Mouse (Mus musculus): ENCODE data around the gene Ppp4r1.

DNA sequence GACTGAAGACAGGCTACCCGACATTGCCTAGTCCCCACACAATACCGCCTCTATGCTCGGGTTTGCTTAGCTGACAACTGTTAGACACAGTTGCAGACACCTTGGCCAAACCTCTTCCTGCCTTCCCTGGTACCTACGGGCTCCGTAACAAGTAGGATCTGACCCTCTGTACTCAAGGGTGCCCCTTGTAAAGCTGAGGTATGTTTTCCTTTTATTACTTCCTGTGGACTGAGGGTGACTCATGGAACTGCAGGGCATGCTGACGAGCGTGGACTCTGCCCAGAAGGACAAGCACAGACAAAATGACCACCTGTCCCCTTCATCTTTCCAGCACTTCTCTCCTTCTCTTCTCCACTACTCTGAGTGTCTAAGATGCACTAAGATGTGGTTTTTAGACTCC, 7.9 kb upstream of the Ppp4r1 start:
- TF ChIP-seq CHD1 (IDR thresholded peaks at IDR 0.05; ENCODE audit: low read depth, low read length) (no peak), BHLHE40 (IDR thresholded peaks at IDR 0.05; ENCODE audit: low read depth, low read length) (no peak), UBTF (IDR thresholded peaks at IDR 0.05; ENCODE audit: low read depth, low read length) (no peak)
